Mouse (Mus musculus) lung, adult 2 months (tissue): ENCODE results near the gene Trak1.

Source experiments
- CTCF ChIP-seq: fragments of 200-500 bp; IDR thresholded peaks from 2 replicates; pipeline ENCODE4 v1.5.1; 2011; ENCODE audit warnings: mild to moderate bottlenecking, low read length, control low read depth; ENCODE audit not compliant: insufficient read depth
- POLR2A ChIP-seq: fragments of 200-500 bp; IDR thresholded peaks from 2 replicates; pipeline ENCODE4 v1.6.1; 2011; ENCODE audit warnings: low read depth, mild to moderate bottlenecking, control low read depth, low read length, borderline replicate concordance; ENCODE audit errors: extremely low read depth

- TF ChIP-seq CTCF (no peak), POLR2A (no peak)
Measured at GRCm38 (mm10) chr9:121459950-121460349, 162.6 kb downstream of the Trak1 start.
